Mouse (Mus musculus): ENCODE measurements around the gene Gpatch11.

Gpatch11 gene

GRCm38 (mm10) chr17:78834856-78835835, at the start of gene Gpatch11, which contains the start of gene Heatr5b:
Gpatch11 (plus strand) TSS chr17:78835567.
Heatr5b (minus strand) TSS chr17:78835364.
- no peak for TF ChIP-seq GATA4 (IDR thresholded peaks at IDR 0.05; ENCODE audit: insufficient replicate concordance, low read length)

- no peak for TF ChIP-seq GATA4 (IDR thresholded peaks at IDR 0.05; ENCODE audit: insufficient replicate concordance, low read length)
Measured at GRCm38 (mm10) chr17:78791068-78791689, 44.2 kb upstream of the Gpatch11 start.

GRCm38 (mm10) chr17:78791690-78792070, 43.7 kb upstream of the Gpatch11 start:
- TF ChIP-seq GATA4 (IDR thresholded peaks at IDR 0.05; ENCODE audit: insufficient replicate concordance, low read length) = no peak

GRCm38 (mm10) chr17:78792122-78792521, 43.2 kb upstream of the Gpatch11 start:
- no peak for TF ChIP-seq GATA4 (IDR thresholded peaks at IDR 0.05; ENCODE audit: insufficient replicate concordance, low read length)

- no peak for TF ChIP-seq GATA4 (IDR thresholded peaks at IDR 0.05; ENCODE audit: insufficient replicate concordance, low read length)
Measured at GRCm38 (mm10) chr17:78794390-78794789, 41.0 kb upstream of the Gpatch11 start.

GRCm38 (mm10) chr17:78797222-78797621, 38.1 kb upstream of the Gpatch11 start:
- no peak for TF ChIP-seq GATA4 (IDR thresholded peaks at IDR 0.05; ENCODE audit: insufficient replicate concordance, low read length)

- TF ChIP-seq GATA4 (IDR thresholded peaks at IDR 0.05; ENCODE audit: insufficient replicate concordance, low read length) = no peak
Measured at GRCm38 (mm10) chr17:78809019-78809418, 26.3 kb upstream of the Gpatch11 start.

- TF ChIP-seq GATA4 (IDR thresholded peaks at IDR 0.05; ENCODE audit: insufficient replicate concordance, low read length) = no peak
Measured at GRCm38 (mm10) chr17:78809582-78809981, 25.8 kb upstream of the Gpatch11 start.

- TF ChIP-seq GATA4 (IDR thresholded peaks at IDR 0.05; ENCODE audit: insufficient replicate concordance, low read length) = no peak
Measured at GRCm38 (mm10) chr17:78824346-78824745, 11.0 kb upstream of the Gpatch11 start.

- TF ChIP-seq GATA4 (IDR thresholded peaks at IDR 0.05; ENCODE audit: insufficient replicate concordance, low read length) = no peak
Measured at GRCm38 (mm10) chr17:78836056-78836455, 689 bp downstream of the Gpatch11 start.

- no peak for TF ChIP-seq GATA4 (IDR thresholded peaks at IDR 0.05; ENCODE audit: insufficient replicate concordance, low read length)
Measured at GRCm38 (mm10) chr17:78842271-78842928, 7.0 kb downstream of the Gpatch11 start.

GRCm38 (mm10) chr17:78856243-78856642, 20.9 kb downstream of the Gpatch11 start:
- no peak for TF ChIP-seq GATA4 (IDR thresholded peaks at IDR 0.05; ENCODE audit: insufficient replicate concordance, low read length)

- no peak for TF ChIP-seq GATA4 (IDR thresholded peaks at IDR 0.05; ENCODE audit: insufficient replicate concordance, low read length)
Measured at GRCm38 (mm10) chr17:78873886-78874285, 38.5 kb downstream of the Gpatch11 start.

- TF ChIP-seq GATA4 (IDR thresholded peaks at IDR 0.05; ENCODE audit: insufficient replicate concordance, low read length) = no peak
Measured at GRCm38 (mm10) chr17:78881878-78882304, 46.5 kb downstream of the Gpatch11 start.

- TF ChIP-seq GATA4 (IDR thresholded peaks at IDR 0.05; ENCODE audit: insufficient replicate concordance, low read length) = peak; percentile 27; the same call in 1 of the 2 replicates
Measured at GRCm38 (mm10) chr17:78882401-78883112, 47.2 kb downstream of the Gpatch11 start, which contains the start of gene Eif2ak2. Eif2ak2 (minus strand) TSS chr17:78882573.

Measured in liver, adult (tissue).